Mouse (Mus musculus): ENCODE data around the gene Lipe. TPM values are rescaled to one million over a fixed set of nuclear protein-coding genes. Genes with fewer than 3 reads are reported as not detected.

Lipe gene
- polyA plus RNA-seq, 1 experiment from 2014 or later: 8.3 TPM

DNA sequence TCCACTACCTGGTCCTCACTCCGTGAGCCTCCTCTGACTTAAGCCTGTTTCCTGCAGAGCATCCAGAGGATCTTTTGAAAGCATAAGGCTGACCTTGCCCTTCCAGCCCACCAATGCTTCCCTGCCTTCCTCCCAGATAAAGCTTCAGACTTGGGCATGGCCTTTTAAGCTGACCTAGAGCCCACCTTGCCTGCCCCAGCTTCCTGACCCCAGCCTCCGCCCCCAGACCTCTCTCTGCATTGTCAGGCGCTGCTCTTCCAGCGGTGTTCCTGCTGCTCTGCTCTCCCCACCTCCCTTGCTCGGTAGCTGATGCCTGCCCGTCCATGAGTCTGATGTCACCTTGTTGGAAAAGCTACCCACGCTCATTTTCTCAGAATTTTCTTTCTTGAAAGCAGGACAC lies 5.7 kb downstream of the Lipe start:
- ATAC-seq (replicated peaks; ENCODE audit: extremely low read depth, insufficient read depth, low FRiP score): no peak
- Histone ChIP-seq H3K36me3 (ENCODE audit: control insufficient read depth, insufficient read depth) (peaks cover 3% of the 10 kb centered on the region; the same call in 1 of the 2 replicates), H3K4me3 (ENCODE audit: low read length) (no peak overlapping the region), H3K27ac (ENCODE audit: low read length) (no peak overlapping the region), H3K4me2 (ENCODE audit: low read depth, low read length) (no peak overlapping the region), H3K27me3 (ENCODE audit: control insufficient read depth, insufficient read depth, low read length) (no peaks in the 10 kb centered on the region), H3K9me3 (replicated peaks; ENCODE audit: control insufficient read depth, low read length) (no peaks in the 10 kb centered on the region), H3K9ac (ENCODE audit: low read length) (no peak overlapping the region), H3K4me1 (ENCODE audit: control insufficient read depth, insufficient read depth, low read length) (peaks cover 35% of the 10 kb centered on the region)
- 58% methylated on average over 7 of the region's 7 CpGs for WGBS

DNA sequence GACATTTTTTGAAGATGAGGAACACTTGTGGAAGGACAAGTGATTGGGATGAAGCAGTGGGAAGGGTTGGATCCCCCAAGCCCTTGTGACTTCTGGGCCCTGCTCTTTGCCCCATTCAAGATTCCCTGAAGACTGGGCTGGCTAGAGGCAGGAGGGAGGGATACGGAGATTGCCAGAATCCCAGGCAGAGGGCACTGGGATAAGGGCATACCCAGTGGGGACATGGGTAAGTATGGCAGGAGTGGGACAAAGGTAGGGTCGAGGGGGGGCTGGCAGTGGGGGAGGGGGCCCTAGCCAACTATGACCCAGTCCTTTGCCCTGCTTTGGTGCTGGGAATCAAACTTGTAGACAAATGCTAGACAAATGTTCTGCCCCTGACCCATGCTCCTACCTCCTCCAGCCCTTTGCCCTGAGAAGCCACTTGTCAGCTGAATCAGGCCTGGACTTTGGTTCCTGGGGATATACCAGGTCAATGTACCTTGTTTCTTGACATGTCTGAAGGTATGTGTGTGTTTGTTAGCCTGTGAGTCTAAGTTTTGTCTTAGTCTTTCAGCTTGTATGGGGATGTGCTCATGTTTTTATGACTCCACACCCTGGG lies 6.6 kb downstream of the Lipe start:
- Histone ChIP-seq H3K4me3 (ENCODE audit: low read length) (no peak overlapping the region), H3K36me3 (ENCODE audit: control insufficient read depth, insufficient read depth) (peaks cover 6% of the 10 kb centered on the region; the same call in 1 of the 2 replicates), H3K9ac (ENCODE audit: low read length) (no peak overlapping the region), H3K4me1 (ENCODE audit: control insufficient read depth, insufficient read depth, low read length) (peaks cover 44% of the 10 kb centered on the region), H3K27me3 (ENCODE audit: control insufficient read depth, insufficient read depth, low read length) (no peaks in the 10 kb centered on the region), H3K27ac (ENCODE audit: low read length) (no peak overlapping the region), H3K9me3 (replicated peaks; ENCODE audit: control insufficient read depth, low read length) (no peaks in the 10 kb centered on the region), H3K4me2 (ENCODE audit: low read depth, low read length) (no peak overlapping the region)
- no peak for ATAC-seq (replicated peaks; ENCODE audit: extremely low read depth, insufficient read depth, low FRiP score)
- WGBS: 72% methylated on average over 2 of the region's 2 CpGs

DNA sequence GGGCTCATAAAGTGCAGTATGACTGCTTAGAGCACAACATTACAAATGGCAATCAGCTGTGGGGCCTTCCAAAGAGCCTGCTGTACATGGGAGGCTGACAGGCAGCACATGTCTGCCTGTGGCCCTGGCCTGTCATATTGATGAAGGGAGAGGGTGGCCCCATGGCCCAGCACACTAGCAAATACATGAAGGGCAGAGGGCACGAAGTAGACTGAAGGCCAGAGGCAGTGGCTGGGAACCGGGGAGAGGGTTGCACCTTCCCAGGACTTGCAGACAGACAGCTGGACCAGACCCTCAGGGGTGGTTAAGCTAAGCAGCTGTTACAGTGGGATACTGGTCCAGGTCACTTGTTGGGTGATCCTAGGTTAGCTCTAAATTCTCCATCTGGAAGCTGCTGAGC lies 7.5 kb downstream of the Lipe start:
- ATAC-seq (replicated peaks; ENCODE audit: extremely low read depth, insufficient read depth, low FRiP score): no peak
- Histone ChIP-seq H3K36me3 (ENCODE audit: control insufficient read depth, insufficient read depth) (peaks cover 6% of the 10 kb centered on the region; the same call in 1 of the 2 replicates), H3K27ac (ENCODE audit: low read length) (no peak overlapping the region), H3K9ac (ENCODE audit: low read length) (0 out of 2 replicates have a peak overlapping the region, but pooled peaks have one; percentile 24), H3K4me2 (ENCODE audit: low read depth, low read length) (no peak overlapping the region), H3K4me3 (ENCODE audit: low read length) (no peak overlapping the region), H3K27me3 (ENCODE audit: control insufficient read depth, insufficient read depth, low read length) (no peaks in the 10 kb centered on the region), H3K9me3 (replicated peaks; ENCODE audit: control insufficient read depth, low read length) (no peaks in the 10 kb centered on the region), H3K4me1 (ENCODE audit: control insufficient read depth, insufficient read depth, low read length) (peaks cover 54% of the 10 kb centered on the region)
- WGBS: 63% methylated on average over 2 of the region's 2 CpGs

- Histone ChIP-seq H3K4me2 (ENCODE audit: low read depth, low read length) (peak overlapping the region; percentile 21; the same call in 1 of the 2 replicates), H3K4me1 (ENCODE audit: control insufficient read depth, insufficient read depth, low read length) (peaks cover 62% of the 10 kb centered on the region), H3K27me3 (ENCODE audit: control insufficient read depth, insufficient read depth, low read length) (no peaks in the 10 kb centered on the region), H3K27ac (ENCODE audit: low read length) (peak overlapping the region; percentile 51), H3K9me3 (replicated peaks; ENCODE audit: control insufficient read depth, low read length) (no peaks in the 10 kb centered on the region), H3K4me3 (ENCODE audit: low read length) (no peak overlapping the region), H3K36me3 (ENCODE audit: control insufficient read depth, insufficient read depth) (peaks cover 7% of the 10 kb centered on the region; the same call in 1 of the 2 replicates), H3K9ac (ENCODE audit: low read length) (peak overlapping the region; percentile 37)
- ATAC-seq (replicated peaks; ENCODE audit: extremely low read depth, insufficient read depth, low FRiP score): peak; percentile 26; the same call in 1 of the 2 replicates
- WGBS: 46% methylated on average over 8 of the region's 8 CpGs
Measured at GRCm38 (mm10) chr7:25390054-25390770, 8.3 kb downstream of the Lipe start.

DNA sequence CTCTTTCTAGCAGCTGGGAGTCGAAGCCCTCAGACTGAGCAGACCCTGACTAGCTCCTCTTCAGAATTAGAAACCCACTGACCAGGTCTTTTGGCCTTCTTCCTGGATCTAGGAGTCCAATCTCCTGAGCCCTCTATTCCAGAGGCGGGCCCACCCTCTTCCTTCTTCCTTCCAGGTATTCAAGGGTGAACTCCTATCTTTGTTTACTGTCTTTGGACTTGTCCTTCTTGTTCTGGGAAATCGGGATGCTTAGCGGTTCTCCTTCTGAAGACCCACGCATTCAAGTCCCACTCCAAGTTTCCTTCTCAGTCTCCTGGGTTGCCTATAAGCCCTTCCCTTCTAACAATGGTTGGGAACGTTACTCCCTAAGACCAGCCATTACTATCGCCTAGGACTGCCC lies 9.6 kb downstream of the Lipe start:
- Histone ChIP-seq H3K27me3 (ENCODE audit: control insufficient read depth, insufficient read depth, low read length) (no peaks in the 10 kb centered on the region), H3K4me3 (ENCODE audit: low read length) (no peak overlapping the region), H3K4me1 (ENCODE audit: control insufficient read depth, insufficient read depth, low read length) (peaks cover 52% of the 10 kb centered on the region), H3K4me2 (ENCODE audit: low read depth, low read length) (no peak overlapping the region), H3K36me3 (ENCODE audit: control insufficient read depth, insufficient read depth) (peaks cover 14% of the 10 kb centered on the region; the same call in 1 of the 2 replicates), H3K27ac (ENCODE audit: low read length) (peak overlapping the region; percentile 53; the same call in 1 of the 2 replicates), H3K9me3 (replicated peaks; ENCODE audit: control insufficient read depth, low read length) (no peaks in the 10 kb centered on the region), H3K9ac (ENCODE audit: low read length) (no peak overlapping the region)
- WGBS: 70% methylated on average over 7 of the region's 7 CpGs
- ATAC-seq (replicated peaks; ENCODE audit: extremely low read depth, insufficient read depth, low FRiP score): no peak

GRCm38 (mm10) chr7:25387811-25388440 lies 10.6 kb downstream of the Lipe start:
- 88% methylated on average over 18 of the region's 18 CpGs for WGBS
- no peaks in the 10 kb centered on the region for H3K9me3 ChIP-seq (replicated peaks; ENCODE audit: control insufficient read depth, low read length)
- H3K27me3 ChIP-seq (ENCODE audit: control insufficient read depth, insufficient read depth, low read length): no peaks in the 10 kb centered on the region
- no peak overlapping the region for H3K27ac ChIP-seq (ENCODE audit: low read length)
- no peak overlapping the region for H3K4me3 ChIP-seq (ENCODE audit: low read length)
- no peak overlapping the region for H3K9ac ChIP-seq (ENCODE audit: low read length)
- no peak overlapping the region for H3K4me2 ChIP-seq (ENCODE audit: low read depth, low read length)
- no peak for ATAC-seq (replicated peaks; ENCODE audit: extremely low read depth, insufficient read depth, low FRiP score)
- H3K36me3 ChIP-seq (ENCODE audit: control insufficient read depth, insufficient read depth): peaks cover 19% of the 10 kb centered on the region; the same call in 1 of the 2 replicates
- H3K4me1 ChIP-seq (ENCODE audit: control insufficient read depth, insufficient read depth, low read length): peaks cover 49% of the 10 kb centered on the region

GRCm38 (mm10) chr7:25385850-25386555 lies 12.5 kb downstream of the Lipe start:
- Histone ChIP-seq H3K27ac (ENCODE audit: low read length) (peak overlapping the region; percentile 90), H3K36me3 (ENCODE audit: control insufficient read depth, insufficient read depth) (peaks cover 22% of the 10 kb centered on the region; the same call in 1 of the 2 replicates), H3K4me2 (ENCODE audit: low read depth, low read length) (peak overlapping the region; percentile 53), H3K4me3 (ENCODE audit: low read length) (peak overlapping the region; percentile 11; the same call in 1 of the 2 replicates), H3K9ac (ENCODE audit: low read length) (peak overlapping the region; percentile 35), H3K4me1 (ENCODE audit: control insufficient read depth, insufficient read depth, low read length) (peaks cover 47% of the 10 kb centered on the region), H3K9me3 (replicated peaks; ENCODE audit: control insufficient read depth, low read length) (no peaks in the 10 kb centered on the region), H3K27me3 (ENCODE audit: control insufficient read depth, insufficient read depth, low read length) (no peaks in the 10 kb centered on the region)
- peak; percentile 86 for ATAC-seq (replicated peaks; ENCODE audit: extremely low read depth, insufficient read depth, low FRiP score)
- WGBS: 40% methylated on average over 12 of the region's 12 CpGs

DNA sequence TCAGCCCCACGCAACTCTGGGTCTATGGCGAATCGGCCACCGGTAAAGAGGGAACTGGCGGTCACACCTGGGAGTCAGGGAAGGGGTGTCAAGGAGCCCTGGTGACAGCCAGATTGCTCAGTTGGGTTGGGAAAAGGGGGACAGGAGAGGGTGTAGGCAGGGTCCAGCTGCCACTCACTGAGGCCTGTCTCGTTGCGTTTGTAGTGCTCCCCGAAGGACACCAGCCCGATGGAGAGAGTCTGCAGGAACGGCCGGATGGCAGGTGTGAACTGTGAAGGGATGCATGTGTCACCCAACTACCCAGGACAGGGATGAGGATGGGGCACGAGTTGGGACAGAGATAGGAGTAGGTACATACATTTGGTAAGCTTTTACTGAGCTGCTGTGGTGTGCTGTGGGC lies 13.3 kb downstream of the Lipe start:
- no peaks in the 10 kb centered on the region for H3K27me3 ChIP-seq (ENCODE audit: control insufficient read depth, insufficient read depth, low read length)
- H3K36me3 ChIP-seq (ENCODE audit: control insufficient read depth, insufficient read depth): peaks cover 22% of the 10 kb centered on the region; the same call in 1 of the 2 replicates
- no peak overlapping the region for H3K4me2 ChIP-seq (ENCODE audit: low read depth, low read length)
- no peak for ATAC-seq (replicated peaks; ENCODE audit: extremely low read depth, insufficient read depth, low FRiP score)
- H3K27ac ChIP-seq (ENCODE audit: low read length): peak overlapping the region; percentile 90
- peak overlapping the region; percentile 35; the same call in 1 of the 2 replicates for H3K9ac ChIP-seq (ENCODE audit: low read length)
- peaks cover 44% of the 10 kb centered on the region for H3K4me1 ChIP-seq (ENCODE audit: control insufficient read depth, insufficient read depth, low read length)
- 88% methylated on average over 12 of the region's 12 CpGs for WGBS
- no peak overlapping the region for H3K4me3 ChIP-seq (ENCODE audit: low read length)
- H3K9me3 ChIP-seq (replicated peaks; ENCODE audit: control insufficient read depth, low read length): no peaks in the 10 kb centered on the region

Data from heart, embryonic 16.5 days (tissue).